Mouse (Mus musculus): ENCODE measurements around the gene Doxl2. TPM values are rescaled to one million over a fixed set of nuclear protein-coding genes. Genes with fewer than 3 reads are reported as not detected.

Doxl2 gene
- polyA plus RNA-seq, 1 experiment from 2014 or later: not detected

DNA sequence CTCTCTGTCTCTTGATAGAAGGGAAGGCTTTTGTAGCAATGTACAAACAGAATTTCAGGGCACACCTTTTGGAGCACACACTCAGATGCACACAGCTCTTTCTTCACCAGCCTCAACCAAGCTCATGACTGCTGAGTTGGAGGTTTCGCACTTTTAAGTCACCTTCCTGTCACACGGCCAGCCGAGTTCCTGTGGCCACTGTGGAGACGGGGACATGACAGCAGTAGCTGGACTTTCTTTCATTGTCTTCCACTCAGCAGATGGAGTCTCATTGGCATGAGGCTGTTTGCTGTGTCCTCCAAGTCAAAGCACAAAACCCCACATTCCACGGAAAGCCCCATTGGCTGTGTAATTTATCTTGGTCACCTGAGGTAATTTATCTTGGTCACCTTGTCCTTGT is 36.4 kb downstream of the Doxl2 start:
- WGBS: 89% methylated on average over 5 of the region's 5 CpGs
- ATAC-seq (ENCODE audit: low FRiP score): no peak

DNA sequence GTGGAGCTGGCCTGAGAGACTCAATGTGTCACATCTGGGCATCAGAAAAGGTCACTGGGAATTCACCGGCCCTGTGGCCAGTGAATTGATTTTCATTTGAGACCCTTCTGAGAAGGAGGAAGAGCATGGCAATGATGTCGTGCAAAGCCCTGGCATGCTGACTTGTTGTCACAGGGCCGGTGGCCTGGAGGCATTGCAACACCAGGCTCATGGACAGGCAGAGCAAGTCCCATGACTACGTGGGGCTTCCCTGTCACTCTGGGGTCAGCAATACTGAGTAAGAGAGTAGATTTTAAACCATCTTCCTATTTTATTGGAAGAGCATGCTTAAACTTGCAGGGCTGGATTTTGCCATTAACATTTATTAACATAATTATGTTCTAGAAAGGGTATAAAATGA is 38.3 kb downstream of the Doxl2 start:
- Histone ChIP-seq H3K4me3 (replicated peaks) (no peak overlapping the region), H3K27me3 (replicated peaks) (no peaks in the 10 kb centered on the region), H3K9ac (replicated peaks) (no peak overlapping the region), H3K9me3 (replicated peaks) (no peaks in the 10 kb centered on the region), H3K27ac (replicated peaks) (no peak overlapping the region), H3K36me3 (no peaks in the 10 kb centered on the region), H3K4me2 (no peak overlapping the region), H3K4me1 (peaks cover 13% of the 10 kb centered on the region)
- no peak for ATAC-seq (ENCODE audit: low FRiP score)
- WGBS: 88% methylated on average over 4 of the region's 4 CpGs

More for the DNA sequence above, 36.4 kb downstream of the Doxl2 start:
- Histone ChIP-seq H3K27me3 (replicated peaks) (no peaks in the 10 kb centered on the region), H3K9ac (replicated peaks) (no peak overlapping the region), H3K36me3 (no peaks in the 10 kb centered on the region), H3K4me2 (no peak overlapping the region), H3K27ac (replicated peaks) (no peak overlapping the region), H3K4me3 (replicated peaks) (no peak overlapping the region), H3K9me3 (replicated peaks) (no peaks in the 10 kb centered on the region), H3K4me1 (peaks cover 13% of the 10 kb centered on the region)

- no peak overlapping the region for H3K9ac ChIP-seq (replicated peaks)
- no peaks in the 10 kb centered on the region for H3K27me3 ChIP-seq (replicated peaks)
- H3K27ac ChIP-seq (replicated peaks): no peak overlapping the region
- peaks cover 9% of the 10 kb centered on the region for H3K4me1 ChIP-seq
- no peaks in the 10 kb centered on the region for H3K36me3 ChIP-seq
- ATAC-seq (ENCODE audit: low FRiP score): no peak
- no peak overlapping the region for H3K4me2 ChIP-seq
- H3K9me3 ChIP-seq (replicated peaks): no peaks in the 10 kb centered on the region
- 91% methylated on average over 3 of the region's 3 CpGs for WGBS
- no peak overlapping the region for H3K4me3 ChIP-seq (replicated peaks)
These were observed 38.7 kb downstream of the Doxl2 start for GRCm38 (mm10) chr6:49013458-49013857.

DNA sequence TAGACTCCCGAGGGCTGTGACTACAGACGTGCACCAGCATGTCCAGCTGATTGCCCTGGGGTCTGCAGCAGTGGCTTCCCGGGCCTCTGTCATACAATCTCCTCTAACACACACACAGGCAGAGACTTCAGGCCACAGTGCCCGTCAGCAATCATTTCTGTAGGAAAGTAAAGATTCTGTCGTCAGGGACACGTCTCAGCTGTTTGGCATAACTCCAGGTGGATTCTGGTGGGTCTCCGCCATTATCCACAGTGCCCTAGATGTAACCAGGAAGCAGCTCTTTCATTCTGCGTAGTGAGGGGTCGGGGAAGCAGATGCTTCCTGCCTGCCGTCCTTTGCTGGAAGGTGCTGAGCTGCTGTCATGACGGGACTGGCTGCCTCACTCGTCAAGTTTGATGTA is 42.4 kb downstream of the Doxl2 start:
- Histone ChIP-seq H3K9me3 (replicated peaks) (no peaks in the 10 kb centered on the region), H3K27ac (replicated peaks) (no peak overlapping the region), H3K9ac (replicated peaks) (no peak overlapping the region), H3K4me1 (peaks cover 4% of the 10 kb centered on the region; the same call in 1 of the 2 replicates), H3K36me3 (no peaks in the 10 kb centered on the region), H3K27me3 (replicated peaks) (no peaks in the 10 kb centered on the region), H3K4me2 (no peak overlapping the region), H3K4me3 (replicated peaks) (no peak overlapping the region)
- no peak for ATAC-seq (ENCODE audit: low FRiP score)
- WGBS: 59% methylated on average over 12 of the region's 12 CpGs

GRCm38 (mm10) chr6:49019341-49019740 is 44.6 kb downstream of the Doxl2 start:
- H3K36me3 ChIP-seq: no peaks in the 10 kb centered on the region
- WGBS: 92% methylated on average over 1 of the region's 1 CpGs

DNA sequence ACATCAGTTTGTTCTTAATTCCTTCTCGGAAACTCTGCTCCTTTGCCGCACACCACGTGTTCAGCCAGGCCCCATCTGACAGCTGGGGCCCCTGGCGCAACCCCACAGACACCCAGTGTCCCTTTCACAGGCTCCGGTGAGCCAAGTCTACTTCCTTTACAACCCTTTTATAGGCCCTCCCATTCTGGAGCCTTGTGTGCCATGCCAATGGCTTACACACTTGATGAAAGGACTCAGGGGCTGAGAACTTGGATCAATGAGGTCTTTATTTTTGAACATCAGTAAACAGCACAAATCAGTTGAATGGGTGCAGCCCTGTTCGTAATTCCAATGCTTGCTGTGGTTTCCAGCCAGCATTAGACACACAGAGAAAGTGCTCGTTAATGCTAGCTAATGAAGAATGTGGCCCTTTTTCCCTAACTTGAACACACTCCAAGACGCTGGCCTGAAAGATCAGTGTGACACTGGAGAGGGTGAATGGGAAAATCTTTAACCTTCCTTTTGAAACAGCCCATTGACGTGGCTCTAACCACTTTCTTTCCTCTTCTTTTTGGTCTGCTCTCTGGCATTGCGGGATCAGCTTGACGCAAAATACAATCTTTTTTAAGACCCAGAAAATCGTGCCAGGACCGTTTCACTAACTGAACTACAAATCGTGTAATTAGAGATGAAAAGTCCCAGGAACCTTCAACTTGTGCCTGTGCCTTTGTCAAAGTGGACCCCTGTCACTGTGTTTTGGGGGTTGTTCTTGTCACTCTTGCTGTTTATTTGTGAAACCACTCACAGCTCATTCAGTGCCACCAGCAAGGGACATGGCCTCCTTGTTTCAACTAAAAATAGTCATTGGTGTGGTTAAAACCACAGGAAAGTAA is 46.6 kb downstream of the Doxl2 start:
- H3K9ac ChIP-seq (replicated peaks): no peak overlapping the region
- 0 out of 2 replicates have a peak overlapping the region, but pooled peaks have one; percentile 18 for H3K27ac ChIP-seq (replicated peaks)
- H3K4me2 ChIP-seq: no peak overlapping the region
- ATAC-seq (ENCODE audit: low FRiP score): peak; percentile 86
- no peaks in the 10 kb centered on the region for H3K36me3 ChIP-seq
- no peaks in the 10 kb centered on the region for H3K9me3 ChIP-seq (replicated peaks)
- WGBS: 30% methylated on average over 14 of the region's 14 CpGs
- peaks cover 7% of the 10 kb centered on the region; the same call in 1 of the 2 replicates for H3K27me3 ChIP-seq (replicated peaks)
- peaks cover 4% of the 10 kb centered on the region; the same call in 1 of the 2 replicates for H3K4me1 ChIP-seq
- H3K4me3 ChIP-seq (replicated peaks): no peak overlapping the region

More at GRCm38 (mm10) chr6:49019341-49019740, 44.6 kb downstream of the Doxl2 start:
- peaks cover 4% of the 10 kb centered on the region; the same call in 1 of the 2 replicates for H3K4me1 ChIP-seq
- no peak overlapping the region for H3K9ac ChIP-seq (replicated peaks)
- no peak overlapping the region for H3K4me3 ChIP-seq (replicated peaks)
- H3K27me3 ChIP-seq (replicated peaks): no peaks in the 10 kb centered on the region; the same call in 1 of the 2 replicates
- H3K4me2 ChIP-seq: no peak overlapping the region
- H3K27ac ChIP-seq (replicated peaks): no peak overlapping the region
- no peak for ATAC-seq (ENCODE audit: low FRiP score)
- H3K9me3 ChIP-seq (replicated peaks): no peaks in the 10 kb centered on the region

DNA sequence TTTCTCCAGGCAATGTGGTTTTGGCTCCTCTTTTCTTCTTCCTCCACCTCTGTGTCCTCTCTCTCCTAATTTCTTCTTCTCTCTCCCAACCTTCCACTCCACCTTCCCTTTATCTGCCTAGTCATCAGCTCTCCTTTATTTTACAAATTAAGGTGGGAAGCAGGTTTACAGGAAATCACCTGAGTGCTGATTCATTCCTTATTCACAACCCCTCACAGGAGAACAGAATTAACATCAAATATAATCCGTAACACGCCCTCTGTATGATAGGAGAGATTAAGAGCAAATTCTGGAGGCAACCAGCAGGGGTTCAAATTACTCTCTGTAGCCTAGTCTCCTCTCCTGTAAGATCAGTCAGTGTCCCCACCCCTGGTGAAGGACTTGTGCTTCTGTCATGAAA is 47.6 kb downstream of the Doxl2 start:
- Histone ChIP-seq H3K27ac (replicated peaks) (no peak overlapping the region), H3K4me2 (no peak overlapping the region), H3K4me3 (replicated peaks) (no peak overlapping the region), H3K9me3 (replicated peaks) (no peaks in the 10 kb centered on the region), H3K4me1 (peaks cover 4% of the 10 kb centered on the region; the same call in 1 of the 2 replicates), H3K9ac (replicated peaks) (no peak overlapping the region), H3K36me3 (no peaks in the 10 kb centered on the region), H3K27me3 (replicated peaks) (peaks cover 9% of the 10 kb centered on the region; the same call in 1 of the 2 replicates)
- WGBS: 92% methylated on average over 2 of the region's 2 CpGs
- ATAC-seq (ENCODE audit: low FRiP score): no peak

GRCm38 (mm10) chr6:49023315-49023714 is 48.6 kb downstream of the Doxl2 start:
- Histone ChIP-seq H3K4me1 (peaks cover 4% of the 10 kb centered on the region; the same call in 1 of the 2 replicates), H3K27me3 (replicated peaks) (peaks cover 9% of the 10 kb centered on the region; the same call in 1 of the 2 replicates), H3K4me3 (replicated peaks) (no peak overlapping the region), H3K9me3 (replicated peaks) (no peaks in the 10 kb centered on the region), H3K4me2 (no peak overlapping the region), H3K9ac (replicated peaks) (no peak overlapping the region), H3K27ac (replicated peaks) (no peak overlapping the region), H3K36me3 (no peaks in the 10 kb centered on the region)
- ATAC-seq (ENCODE audit: low FRiP score): no peak
- WGBS: 90% methylated on average over 10 of the region's 10 CpGs

GRCm38 (mm10) chr6:49025290-49025689 is 50.5 kb downstream of the Doxl2 start:
- H3K27me3 ChIP-seq (replicated peaks): peaks cover 14% of the 10 kb centered on the region; the same call in 1 of the 2 replicates
- 87% methylated on average over 7 of the region's 7 CpGs for WGBS
- H3K4me3 ChIP-seq (replicated peaks): no peak overlapping the region
- no peaks in the 10 kb centered on the region for H3K36me3 ChIP-seq
- ATAC-seq (ENCODE audit: low FRiP score): no peak
- no peaks in the 10 kb centered on the region for H3K9me3 ChIP-seq (replicated peaks)
- no peak overlapping the region for H3K9ac ChIP-seq (replicated peaks)
- no peak overlapping the region for H3K27ac ChIP-seq (replicated peaks)
- H3K4me2 ChIP-seq: no peak overlapping the region
- peaks cover 4% of the 10 kb centered on the region; the same call in 1 of the 2 replicates for H3K4me1 ChIP-seq

- Histone ChIP-seq H3K4me3 (replicated peaks) (no peak overlapping the region), H3K27ac (replicated peaks) (no peak overlapping the region), H3K27me3 (replicated peaks) (peaks cover 14% of the 10 kb centered on the region; the same call in 1 of the 2 replicates), H3K36me3 (no peaks in the 10 kb centered on the region), H3K9ac (replicated peaks) (no peak overlapping the region), H3K9me3 (replicated peaks) (no peaks in the 10 kb centered on the region), H3K4me2 (no peak overlapping the region), H3K4me1 (no peaks in the 10 kb centered on the region)
- no peak for ATAC-seq (ENCODE audit: low FRiP score)
- 92% methylated on average over 5 of the region's 5 CpGs for WGBS
These were observed 51.7 kb downstream of the Doxl2 start for GRCm38 (mm10) chr6:49026496-49026895.

GRCm38 (mm10) chr6:49028019-49028418 is 53.3 kb downstream of the Doxl2 start:
- H3K4me1 ChIP-seq: no peaks in the 10 kb centered on the region
- WGBS: 91% methylated on average over 6 of the region's 6 CpGs

More at GRCm38 (mm10) chr6:49028019-49028418, 53.3 kb downstream of the Doxl2 start:
- no peak overlapping the region for H3K4me3 ChIP-seq (replicated peaks)
- H3K36me3 ChIP-seq: no peaks in the 10 kb centered on the region
- H3K9ac ChIP-seq (replicated peaks): no peak overlapping the region
- ATAC-seq (ENCODE audit: low FRiP score): no peak
- 0 out of 2 replicates have a peak, but pooled peaks cover 14% of the 10 kb centered on the region for H3K27me3 ChIP-seq (replicated peaks)
- no peaks in the 10 kb centered on the region for H3K9me3 ChIP-seq (replicated peaks)
- H3K4me2 ChIP-seq: no peak overlapping the region
- H3K27ac ChIP-seq (replicated peaks): no peak overlapping the region
